Mouse (Mus musculus) ovary, postnatal 36 days (tissue): ENCODE measurements at regions not wholly inside any gene's neighbourhood (a gene's known extent, or its start where the extent isn't known, plus 50 kb on each side); places are given as distances from the start of the nearest gene placed in this dataset.
A peak's percentile ranks its signal among the peaks of the same experiment; 100 is the strongest.

ENCODE experiments used
- DNase-seq: peaks from one replicate; pipeline ENCODE4 v3.0.0; 2022; ENCODE audit warnings: low spot score, mixed read lengths

DNA sequence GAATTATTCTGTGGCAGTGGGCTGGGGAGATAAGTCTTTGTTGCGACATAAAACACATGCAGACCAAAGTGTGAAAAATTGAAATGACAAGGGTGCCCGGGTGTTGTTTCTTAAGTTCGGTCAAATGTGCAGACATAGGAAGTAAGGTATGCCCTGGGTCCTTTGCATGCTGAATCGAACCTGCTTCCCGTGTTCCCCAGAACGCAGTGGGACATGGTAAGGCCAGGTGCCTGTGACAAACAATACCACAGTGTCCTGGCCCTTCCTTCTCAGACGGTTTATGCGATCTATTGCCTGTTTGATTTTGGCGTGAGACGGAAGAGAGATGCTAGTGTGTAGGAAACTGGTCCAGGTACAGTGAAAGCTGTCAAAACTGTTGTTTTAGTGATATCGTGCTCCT, 1022.1 kb downstream of the Adgrl2 start:
- no peak for DNase-seq

DNA sequence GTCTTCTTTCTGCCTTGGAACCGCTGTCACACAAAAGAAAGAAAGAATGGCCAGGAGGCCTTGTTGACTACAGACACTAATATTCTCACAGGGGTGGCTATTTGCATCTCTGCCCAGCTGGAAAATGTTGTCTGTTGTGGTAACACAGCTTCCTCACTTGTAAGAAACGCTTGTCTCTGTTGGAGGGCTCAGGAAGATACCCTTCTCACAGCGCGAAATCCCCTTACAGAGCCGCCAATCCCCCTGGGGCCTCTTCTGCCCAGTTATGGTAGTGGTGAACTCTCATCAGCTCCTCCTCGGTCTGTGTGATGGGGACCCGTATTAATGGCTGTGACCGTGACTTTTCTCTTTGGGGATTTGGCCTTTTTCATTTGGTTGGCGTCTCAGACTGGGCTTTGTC, 1022.5 kb downstream of the Adgrl2 start:
- no peak for DNase-seq

DNA sequence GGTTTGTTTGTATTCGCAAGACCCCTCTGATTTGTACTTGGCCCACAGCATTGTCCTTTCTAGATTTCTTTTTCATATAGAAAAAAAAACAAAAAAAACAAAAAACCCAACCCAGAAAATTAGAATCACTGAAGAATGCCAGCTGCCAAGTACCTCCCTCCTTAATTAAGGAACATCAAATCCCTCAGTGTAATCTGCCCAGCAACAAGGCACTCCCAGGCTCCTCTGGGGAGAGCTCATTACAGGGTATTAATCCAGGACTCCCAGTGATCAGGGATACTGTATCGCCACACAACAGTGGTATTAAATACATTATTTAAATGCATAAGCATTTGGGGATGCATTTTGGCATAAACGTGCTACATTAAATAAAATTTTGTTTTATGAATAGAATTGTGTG, 1023.1 kb downstream of the Adgrl2 start:
- no peak for DNase-seq

DNA sequence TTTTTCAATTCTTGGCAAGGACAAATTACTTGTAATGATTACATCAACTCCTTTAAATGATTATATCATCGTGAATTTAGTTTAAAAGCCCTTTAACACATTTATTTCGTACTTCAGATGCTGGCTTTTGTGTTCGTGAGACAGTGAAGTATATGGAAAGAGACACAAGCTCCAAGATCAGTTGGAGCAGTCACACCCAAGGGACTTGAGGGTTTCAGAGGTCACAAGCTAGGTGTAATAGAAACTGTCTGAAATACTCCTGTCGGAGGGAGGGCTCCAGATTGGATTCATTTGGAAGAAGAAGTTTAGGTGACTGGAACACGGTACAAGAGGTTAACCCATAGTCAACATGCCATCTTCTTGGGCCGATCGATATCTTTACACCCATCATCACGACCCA, 1023.5 kb downstream of the Adgrl2 start:
- no peak for DNase-seq

DNA sequence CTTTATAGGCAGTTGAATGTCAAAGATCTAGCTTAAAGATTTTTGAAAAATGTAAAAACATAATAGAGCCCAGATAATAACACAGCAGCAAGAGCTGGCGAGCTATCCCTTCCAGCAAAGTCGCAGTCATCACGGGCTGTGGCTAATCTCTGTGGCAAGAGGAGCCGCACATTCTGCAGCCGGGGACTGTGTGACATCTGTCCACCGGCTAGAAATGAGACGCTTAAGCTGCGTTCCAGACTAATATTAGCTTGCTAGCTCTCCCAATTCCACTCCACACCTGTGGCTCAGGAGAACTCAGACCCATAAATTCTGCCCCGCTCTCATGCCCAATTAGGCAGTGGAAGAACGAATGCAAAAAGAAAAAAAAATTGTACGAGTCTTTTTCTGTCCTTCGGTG, 1024.0 kb downstream of the Adgrl2 start:
- no peak for DNase-seq

DNA sequence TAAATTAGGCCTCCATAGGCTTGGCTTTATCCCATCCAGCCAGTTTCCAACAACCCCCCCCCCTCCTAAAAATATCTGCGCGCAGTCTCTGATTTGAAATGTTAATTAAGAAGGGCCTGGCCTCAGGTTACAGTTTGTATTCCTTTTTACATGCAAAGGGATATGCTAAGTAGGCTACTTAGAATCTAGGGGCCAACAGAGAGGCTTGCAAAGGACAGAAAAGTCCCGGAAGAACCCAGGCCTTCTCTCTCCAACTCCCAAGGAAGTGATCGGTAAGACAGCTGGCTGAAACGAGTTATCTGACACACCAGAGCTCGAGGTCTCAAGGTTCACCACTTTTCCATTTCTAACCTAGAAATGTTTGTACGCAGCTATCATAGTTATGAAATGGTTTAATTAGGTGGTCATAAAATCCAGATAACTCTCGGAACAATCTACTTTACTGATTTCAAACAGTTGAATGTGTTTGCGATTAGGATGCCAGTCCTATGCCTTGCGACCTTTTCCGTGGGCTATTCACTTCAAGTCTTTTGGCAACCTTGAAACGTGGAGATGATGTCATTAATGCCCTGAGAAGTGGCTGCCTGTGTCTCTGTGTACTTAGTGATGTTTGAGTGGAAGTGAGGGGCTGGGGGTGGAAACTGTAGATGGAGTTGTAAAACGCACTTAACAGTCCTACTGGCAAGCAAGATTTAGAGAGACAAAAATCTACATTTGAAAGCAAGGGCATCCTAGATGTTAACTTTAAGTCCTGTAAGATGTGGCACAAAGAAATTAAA, 1026.5 kb downstream of the Adgrl2 start:
- DNase-seq, result no peak

DNA sequence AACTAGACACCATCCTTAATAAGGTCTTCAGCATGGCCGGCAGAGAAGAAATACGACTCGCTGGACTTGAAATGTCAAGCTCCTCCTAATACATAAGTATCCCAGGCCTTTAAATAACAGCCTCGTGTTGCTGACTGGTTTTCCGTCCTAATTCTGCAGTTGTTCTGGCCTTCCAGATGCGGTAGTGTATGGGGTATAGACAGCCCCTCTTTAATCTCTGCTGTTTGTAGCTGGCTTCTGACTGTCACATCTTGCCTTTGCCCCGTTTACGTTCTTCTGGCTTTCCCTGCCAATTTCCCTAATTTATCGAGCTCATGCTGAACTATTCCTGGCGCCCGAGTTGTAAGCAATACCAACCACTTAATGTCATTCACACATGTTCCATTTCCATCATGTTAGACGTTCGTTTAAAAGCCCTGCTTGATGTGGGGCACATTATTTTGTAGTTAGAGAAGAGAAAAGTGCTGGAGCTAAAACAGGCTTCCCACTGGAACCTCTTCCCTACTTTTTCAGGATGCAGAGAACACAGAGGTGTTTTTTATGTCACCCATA, 1042.2 kb downstream of the Adgrl2 start:
- DNase-seq, result no peak

DNA sequence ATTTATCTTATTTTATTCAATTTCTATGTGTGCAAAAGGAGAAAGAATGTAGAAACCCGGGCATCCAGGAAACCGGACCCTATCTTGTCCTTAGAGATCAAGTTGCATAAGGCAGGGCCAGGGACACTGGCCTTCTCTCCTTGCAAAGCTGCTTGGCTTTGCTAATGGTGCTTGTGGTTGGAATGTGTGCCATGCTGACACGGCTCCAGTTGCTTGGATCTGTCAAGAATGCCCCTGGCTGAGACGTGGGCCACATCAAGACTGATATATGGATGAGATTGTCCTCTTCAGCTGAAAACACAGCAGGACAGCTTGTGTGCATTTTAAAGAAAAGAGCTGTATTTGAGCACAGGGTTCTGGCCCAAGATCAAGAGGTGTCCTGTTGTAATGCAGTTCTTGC, 1047.0 kb downstream of the Adgrl2 start:
- DNase-seq, result no peak

DNA sequence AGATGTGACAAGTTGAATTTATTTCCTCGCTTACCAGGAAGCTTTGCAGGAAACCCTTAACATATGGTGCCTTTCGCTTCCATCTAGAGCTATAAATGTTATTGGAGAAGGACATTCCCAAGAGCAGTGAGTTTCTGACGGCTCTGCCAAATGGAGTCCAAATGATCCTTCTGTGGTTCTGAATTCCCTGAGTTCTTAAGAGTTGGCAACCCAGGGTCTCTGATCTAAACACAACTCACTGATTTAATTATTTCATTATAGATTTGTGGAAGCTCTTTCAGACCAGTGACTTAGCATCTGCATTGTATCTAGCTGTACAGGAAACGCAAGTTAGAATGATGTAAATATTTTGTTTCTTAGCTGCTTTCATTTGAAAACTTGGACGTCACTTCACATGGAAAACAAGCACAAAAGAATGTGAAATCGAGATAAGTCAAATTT, 1059.5 kb downstream of the Adgrl2 start:
- DNase-seq, result no peak

DNA sequence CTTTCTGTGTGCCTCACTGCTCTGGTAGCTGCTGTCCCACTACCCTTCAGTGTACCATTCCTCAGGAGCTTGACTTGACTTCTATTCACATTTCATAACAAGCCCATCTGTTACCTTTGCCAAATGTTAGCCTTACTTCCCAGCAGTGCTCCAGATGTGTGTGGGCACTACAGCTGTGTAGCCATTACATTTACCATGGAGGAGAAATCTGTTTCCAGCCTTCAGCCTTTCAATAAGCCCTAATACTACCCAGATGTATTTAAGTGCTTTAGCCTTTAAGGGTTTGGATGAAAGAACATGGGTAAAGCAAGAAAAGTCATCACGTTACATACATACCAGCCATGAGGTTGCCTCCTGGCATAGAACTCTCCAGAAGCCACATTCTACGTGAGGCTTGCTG, 1068.0 kb downstream of the Ttll7 start:
- DNase-seq, result no peak

DNA sequence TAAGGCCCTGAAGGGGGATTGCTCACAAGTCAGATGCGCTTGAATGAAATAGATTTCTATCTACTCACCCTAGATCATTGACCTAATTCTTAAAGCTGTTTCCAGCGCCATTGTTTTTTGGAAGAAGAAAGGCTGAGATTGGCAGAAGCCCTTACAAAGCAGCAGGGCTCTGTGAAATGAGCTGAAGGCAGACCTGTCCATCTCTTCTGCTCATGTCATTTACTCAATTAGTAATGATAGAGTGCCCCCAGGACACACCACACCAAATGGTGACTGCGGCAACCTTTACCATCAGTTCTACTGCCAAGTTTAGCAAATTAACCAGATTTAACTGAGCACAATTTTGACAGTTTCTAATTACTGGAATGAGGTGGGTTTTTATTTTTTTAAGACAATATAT, 1067.5 kb downstream of the Ttll7 start:
- no peak for DNase-seq

DNA sequence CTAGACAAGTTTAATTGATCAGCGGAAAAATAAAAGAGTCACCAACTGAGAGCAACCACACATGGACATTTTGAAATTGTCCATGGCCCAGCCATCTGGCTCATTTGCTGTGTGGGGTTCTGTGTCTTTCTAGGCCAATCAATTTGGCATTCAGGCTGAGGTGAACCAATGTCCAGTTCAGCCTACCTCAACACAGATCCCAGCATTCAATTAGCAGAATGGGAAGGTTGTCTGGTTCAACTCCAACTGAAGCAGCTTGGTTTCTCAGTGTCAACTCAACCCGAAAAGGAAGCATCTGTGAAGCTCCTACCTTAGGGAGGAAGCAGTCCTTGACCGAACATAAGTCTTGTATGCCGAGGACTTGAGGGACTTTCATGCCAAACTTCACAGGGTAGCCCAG, 1067.0 kb downstream of the Ttll7 start:
- no peak for DNase-seq

DNA sequence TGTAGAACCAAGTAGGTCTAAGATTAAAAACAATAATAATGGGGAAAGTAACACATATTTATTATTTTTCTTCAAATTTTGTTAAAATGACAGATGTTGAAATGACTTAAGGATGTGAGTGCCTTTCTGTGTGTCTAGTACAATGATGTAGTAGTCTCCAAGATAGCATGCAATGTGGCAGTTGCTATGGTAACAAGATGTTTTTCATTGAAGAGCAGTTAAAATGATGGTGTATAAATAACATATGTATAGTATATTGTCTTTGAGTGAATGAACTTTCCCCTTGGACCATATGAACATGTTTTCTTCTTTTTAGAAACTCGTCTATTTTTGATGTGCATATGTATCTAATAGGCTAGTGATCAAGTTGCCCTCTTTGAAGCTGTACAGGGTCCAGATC, 1044.6 kb downstream of the Ttll7 start:
- DNase-seq, result no peak

DNA sequence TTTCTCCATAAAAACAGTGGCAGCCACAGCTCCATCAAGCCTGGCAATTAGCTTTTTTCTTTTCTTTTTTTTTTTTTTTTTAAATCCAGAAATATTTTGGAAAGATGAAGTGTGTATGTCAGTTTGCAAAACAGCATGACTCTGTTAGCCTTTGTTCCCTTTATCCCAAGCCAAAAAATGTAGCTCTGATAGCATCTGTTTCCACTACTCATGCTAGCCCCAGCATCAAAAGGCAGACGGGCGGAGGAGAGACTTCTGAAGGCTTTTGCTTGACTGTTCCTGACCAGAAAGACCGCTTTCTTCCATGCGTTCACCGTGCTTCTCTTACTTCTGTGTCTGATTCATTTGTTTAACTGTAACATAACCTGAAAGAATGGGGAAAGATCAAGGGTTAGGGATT, 1039.5 kb downstream of the Ttll7 start:
- no peak for DNase-seq

DNA sequence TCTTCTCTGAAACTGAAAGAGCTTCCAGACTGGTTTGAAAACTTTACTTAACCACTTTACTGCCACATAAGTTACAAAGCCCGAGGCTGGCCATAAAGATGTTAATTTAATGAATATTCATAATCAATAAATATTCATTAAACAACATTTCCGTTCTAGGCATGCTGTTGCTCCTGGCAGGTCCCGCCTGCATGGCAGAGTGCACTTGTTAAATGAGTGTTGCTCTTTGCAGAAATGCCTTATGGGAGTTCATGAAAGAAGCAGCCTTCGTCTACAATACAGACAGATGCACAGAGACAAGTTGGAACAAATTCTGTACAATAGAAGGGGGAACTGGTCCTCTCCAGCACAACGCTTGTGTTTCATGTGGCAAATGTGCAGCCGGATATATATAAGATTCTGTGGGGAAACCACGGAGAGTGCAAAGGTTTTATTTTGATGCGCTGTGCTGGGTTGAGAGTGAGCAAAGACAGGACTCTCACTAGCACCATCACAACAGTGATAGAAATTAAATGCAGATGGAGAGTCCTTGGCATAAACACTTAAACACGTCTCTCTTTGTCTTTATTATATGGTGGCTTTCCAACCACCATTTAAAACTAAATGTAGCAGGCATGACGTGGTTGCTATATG, 1034.2 kb downstream of the Ttll7 start:
- no peak for DNase-seq

DNA sequence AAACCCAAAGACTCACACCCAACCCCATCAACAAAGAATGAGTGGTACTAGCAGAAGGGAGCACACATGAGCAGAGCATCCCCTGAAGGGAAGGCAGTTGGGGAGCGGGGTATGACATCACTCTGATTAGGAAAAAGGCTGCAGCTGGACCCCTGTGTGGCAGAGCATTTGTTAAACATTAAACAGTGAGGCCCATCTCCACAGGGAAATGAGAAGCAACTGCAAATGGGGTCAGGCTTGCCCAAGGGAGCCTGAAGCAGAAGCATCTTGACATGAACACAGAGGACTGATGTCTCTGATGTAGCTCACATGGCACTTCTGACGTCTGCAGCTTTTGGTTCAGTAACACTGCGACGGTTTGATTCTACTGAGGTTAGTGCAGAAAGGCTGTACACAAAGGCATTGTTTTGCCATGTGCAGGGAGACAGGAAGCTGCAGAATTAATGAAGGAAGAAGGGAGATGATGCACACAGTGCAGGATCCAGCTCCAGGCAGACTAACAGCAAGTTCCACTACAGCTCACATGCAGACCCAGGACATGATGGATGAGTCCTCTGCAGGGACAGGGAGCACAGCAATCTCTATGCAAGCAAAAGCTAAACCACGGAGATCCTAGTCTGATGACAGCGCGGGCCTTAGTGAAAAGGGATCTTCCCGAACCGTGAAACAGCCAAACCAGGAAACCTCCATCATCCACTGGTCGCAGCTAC, 1030.9 kb downstream of the Ttll7 start:
- DNase-seq, result no peak

DNA sequence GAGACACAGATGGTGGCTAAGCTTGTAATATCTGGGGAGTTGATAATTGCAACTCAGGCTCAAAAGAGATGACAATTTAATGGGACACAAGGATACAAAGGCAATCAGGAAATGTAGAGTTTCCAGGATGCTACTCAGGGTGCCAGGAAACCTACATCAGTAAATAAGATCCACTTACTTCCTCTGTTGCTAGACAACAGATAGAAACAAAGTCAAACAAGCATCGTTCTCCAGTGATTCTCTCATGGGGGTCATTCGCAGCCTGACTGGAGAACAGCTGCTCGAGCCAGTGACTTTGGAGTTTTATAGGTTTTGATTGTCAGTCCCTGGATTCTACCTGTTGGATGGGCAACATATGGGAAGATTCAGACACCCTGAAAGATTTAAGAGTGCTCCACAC, 1026.5 kb downstream of the Ttll7 start:
- DNase-seq, result no peak

DNA sequence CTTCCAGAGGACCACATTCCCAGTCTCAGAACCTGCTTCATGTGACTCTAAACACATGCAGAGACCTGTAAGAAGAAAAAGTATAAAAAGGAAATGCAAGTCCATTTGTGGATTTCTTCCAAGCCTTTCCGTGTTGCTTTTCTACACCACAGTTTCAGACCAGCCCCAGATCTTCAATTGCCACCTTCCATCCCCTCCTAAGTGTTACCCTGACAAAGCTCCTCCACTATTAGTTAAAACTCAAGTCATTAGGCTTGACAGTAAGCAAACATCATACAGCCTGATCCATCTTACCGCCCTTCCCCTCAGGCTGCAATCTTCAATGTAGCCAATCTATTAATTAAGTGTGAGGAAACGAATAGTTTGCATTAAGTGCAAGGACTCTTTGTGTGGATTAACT, 1016.1 kb downstream of the Ttll7 start:
- no peak for DNase-seq

DNA sequence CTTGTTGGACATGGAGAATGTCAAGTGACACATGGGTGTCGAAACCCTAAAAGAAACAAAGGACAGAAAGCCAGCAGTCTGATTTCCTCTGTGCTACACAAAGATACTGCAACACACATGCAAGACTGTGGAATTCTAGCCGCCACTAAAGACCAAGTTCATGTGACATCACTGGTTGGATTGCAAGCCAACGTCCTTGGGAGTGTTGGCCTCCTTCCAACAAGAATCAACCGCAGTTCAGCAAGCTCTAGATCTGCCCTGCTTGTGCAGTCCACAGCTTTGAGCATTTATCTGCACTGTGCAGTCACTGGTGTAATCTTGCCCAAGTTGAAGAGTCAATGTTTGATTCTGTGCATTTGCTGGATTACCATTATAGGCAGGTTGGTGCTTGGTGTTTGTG, 1001.2 kb downstream of the Ttll7 start:
- peak; percentile 42 for DNase-seq

DNA sequence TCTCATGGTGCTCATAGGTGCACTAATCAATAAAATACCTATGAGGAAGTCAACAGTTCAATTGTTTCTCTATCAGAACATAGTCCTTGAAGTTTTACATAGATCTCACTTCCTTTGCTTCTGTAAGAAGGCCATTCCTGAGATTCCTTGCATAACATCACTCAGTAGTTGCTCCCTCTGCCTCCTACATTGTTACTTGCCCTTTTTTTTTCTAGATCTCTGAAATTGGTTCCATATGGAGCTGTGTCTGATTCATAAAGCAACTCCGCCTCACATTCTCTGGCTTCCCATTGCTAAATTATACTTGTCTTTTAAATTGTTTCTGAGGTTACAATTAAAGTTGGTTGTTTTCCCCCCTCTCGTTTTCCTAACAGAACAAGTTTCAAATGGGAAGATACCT, 1000.7 kb downstream of the Ttll7 start:
- no peak for DNase-seq

DNA sequence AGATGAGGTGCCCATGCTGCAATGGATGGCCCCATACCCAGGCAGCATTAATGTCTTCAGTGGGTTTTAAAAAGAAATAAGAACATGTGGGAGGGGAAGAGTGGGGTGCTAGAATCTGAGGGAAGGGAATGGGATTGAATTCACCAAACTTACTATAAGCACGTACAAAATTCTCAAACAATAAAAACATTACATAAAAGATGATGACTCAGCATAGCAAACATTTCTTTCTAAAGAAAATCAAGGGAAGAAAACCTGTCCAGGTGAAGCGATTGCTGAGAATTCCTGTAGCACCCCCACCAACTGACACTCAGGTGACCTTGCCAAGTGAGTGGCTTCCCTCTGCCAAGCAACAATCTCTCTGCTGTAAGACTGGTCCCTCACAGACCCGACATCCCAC, 989.2 kb downstream of the Ttll7 start:
- no peak for DNase-seq

DNA sequence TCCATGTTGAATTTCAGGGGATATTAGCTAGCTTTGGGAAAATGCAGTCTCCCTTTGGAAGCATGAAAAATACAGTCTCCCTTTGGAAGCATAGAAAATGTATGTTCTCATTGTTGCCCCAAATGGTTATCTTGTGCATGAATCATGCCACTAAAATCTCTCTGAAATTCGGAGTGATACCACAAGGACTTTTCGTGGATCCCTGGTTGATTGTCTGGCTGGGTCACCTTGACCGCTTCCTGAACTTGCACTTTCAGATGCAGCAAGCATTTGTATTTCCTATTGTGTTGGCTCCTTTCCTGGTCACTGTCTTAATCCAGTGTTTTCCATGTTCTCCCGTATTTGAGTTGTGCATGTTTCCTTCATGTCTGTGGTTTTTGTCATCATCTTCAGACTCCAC, 986.6 kb downstream of the Ttll7 start:
- DNase-seq, result no peak

DNA sequence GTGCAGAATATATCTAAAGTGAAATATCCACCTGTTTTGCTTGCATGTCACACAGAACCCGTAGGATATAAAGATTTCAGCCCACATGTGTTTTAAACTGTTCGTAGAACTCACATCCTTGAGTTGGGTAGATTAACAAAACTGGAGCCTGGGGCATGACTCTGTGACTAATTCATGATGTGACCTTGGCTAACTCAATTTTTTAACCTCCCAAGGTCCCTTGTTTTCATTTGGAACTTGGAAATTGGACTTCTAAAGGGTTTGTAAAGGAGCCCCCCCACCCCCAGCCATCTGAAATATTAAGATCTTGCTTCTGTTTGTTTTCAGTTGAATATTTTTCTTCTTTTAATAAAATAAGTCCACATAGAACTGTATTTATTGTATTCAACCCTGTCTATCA, 983.5 kb downstream of the Ttll7 start:
- DNase-seq, result no peak
